Mouse (Mus musculus): Measurements from ENCODE around the gene Grin2d. TPM values are rescaled to one million over a fixed set of nuclear protein-coding genes. Genes with fewer than 3 reads are reported as not detected.

Gene Grin2d
- polyA plus RNA-seq, 1 experiment, result 0.43 TPM

- Histone ChIP-seq H3K9ac (ENCODE audit: low read depth, poor library complexity, severe bottlenecking) (peak overlapping the region; percentile 26), H3K27ac (ENCODE audit: insufficient read depth, low read length) (no peak overlapping the region), H3K4me3 (ENCODE audit: low read depth, low read length) (peak overlapping the region; percentile 69), H3K36me3 (ENCODE audit: control insufficient read depth, insufficient read depth, low read length, poor library complexity, severe bottlenecking) (no peaks in the 10 kb centered on the region), H3K27me3 (ENCODE audit: control insufficient read depth, insufficient read depth, low read length, poor library complexity, severe bottlenecking) (no peaks in the 10 kb centered on the region), H3K4me1 (ENCODE audit: control insufficient read depth, insufficient read depth, low read length) (peaks cover 3% of the 10 kb centered on the region), H3K9me3 (replicated peaks; ENCODE audit: control insufficient read depth, insufficient read depth, low read length, poor library complexity, severe bottlenecking) (no peaks in the 10 kb centered on the region)
- TF ChIP-seq POLR2A (IDR thresholded peaks at IDR 0.05; ENCODE audit: insufficient read depth, low read length) (no peak), CTCF (IDR thresholded peaks at IDR 0.05; ENCODE audit: low read depth, low read length) (no peak), EP300 (IDR thresholded peaks at IDR 0.05; ENCODE audit: insufficient read depth, low read depth, low read length) (no peak)
Observed at GRCm38 (mm10) chr7:45786661-45787413, 91.3 kb downstream of the Grin2d start.

- Histone ChIP-seq H3K4me3 (ENCODE audit: low read depth, low read length) (peak overlapping the region; percentile 69), H3K9ac (ENCODE audit: low read depth, poor library complexity, severe bottlenecking) (peak overlapping the region; percentile 66), H3K27me3 (ENCODE audit: control insufficient read depth, insufficient read depth, low read length, poor library complexity, severe bottlenecking) (no peaks in the 10 kb centered on the region), H3K4me1 (ENCODE audit: control insufficient read depth, insufficient read depth, low read length) (peaks cover 3% of the 10 kb centered on the region), H3K36me3 (ENCODE audit: control insufficient read depth, insufficient read depth, low read length, poor library complexity, severe bottlenecking) (no peaks in the 10 kb centered on the region), H3K9me3 (replicated peaks; ENCODE audit: control insufficient read depth, insufficient read depth, low read length, poor library complexity, severe bottlenecking) (no peaks in the 10 kb centered on the region), H3K27ac (ENCODE audit: insufficient read depth, low read length) (no peak overlapping the region)
- TF ChIP-seq POLR2A (IDR thresholded peaks at IDR 0.05; ENCODE audit: insufficient read depth, low read length) (no peak), CTCF (IDR thresholded peaks at IDR 0.05; ENCODE audit: low read depth, low read length) (no peak), EP300 (IDR thresholded peaks at IDR 0.05; ENCODE audit: insufficient read depth, low read depth, low read length) (no peak)
Observed at GRCm38 (mm10) chr7:45786136-45786578, 92.0 kb downstream of the Grin2d start.

- peaks cover 3% of the 10 kb centered on the region for H3K4me1 ChIP-seq (ENCODE audit: control insufficient read depth, insufficient read depth, low read length)
- peak overlapping the region; percentile 66 for H3K9ac ChIP-seq (ENCODE audit: low read depth, poor library complexity, severe bottlenecking)
- no peaks in the 10 kb centered on the region for H3K36me3 ChIP-seq (ENCODE audit: control insufficient read depth, insufficient read depth, low read length, poor library complexity, severe bottlenecking)
- no peak overlapping the region for H3K27ac ChIP-seq (ENCODE audit: insufficient read depth, low read length)
- TF ChIP-seq EP300 (IDR thresholded peaks at IDR 0.05; ENCODE audit: insufficient read depth, low read depth, low read length) (no peak), CTCF (IDR thresholded peaks at IDR 0.05; ENCODE audit: low read depth, low read length) (no peak), POLR2A (IDR thresholded peaks at IDR 0.05; ENCODE audit: insufficient read depth, low read length) (no peak)
- peak overlapping the region; percentile 69 for H3K4me3 ChIP-seq (ENCODE audit: low read depth, low read length)
- no peaks in the 10 kb centered on the region for H3K27me3 ChIP-seq (ENCODE audit: control insufficient read depth, insufficient read depth, low read length, poor library complexity, severe bottlenecking)
- no peaks in the 10 kb centered on the region for H3K9me3 ChIP-seq (replicated peaks; ENCODE audit: control insufficient read depth, insufficient read depth, low read length, poor library complexity, severe bottlenecking)
Observed at GRCm38 (mm10) chr7:45785388-45786135, 92.6 kb downstream of the Grin2d start.

GRCm38 (mm10) chr7:45784524-45785372 lies 93.4 kb downstream of the Grin2d start, which contains the start of gene Sult2b1:
Gene Sult2b1, minus strand, starts transcription at chr7:45784669.
- Histone ChIP-seq H3K36me3 (ENCODE audit: control insufficient read depth, insufficient read depth, low read length, poor library complexity, severe bottlenecking) (no peaks in the 10 kb centered on the region), H3K4me3 (ENCODE audit: low read depth, low read length) (peak within 1 kb of the TSS; percentile 69), H3K9me3 (replicated peaks; ENCODE audit: control insufficient read depth, insufficient read depth, low read length, poor library complexity, severe bottlenecking) (no peaks in the 10 kb centered on the region), H3K27me3 (ENCODE audit: control insufficient read depth, insufficient read depth, low read length, poor library complexity, severe bottlenecking) (no peaks in the 10 kb centered on the region), H3K9ac (ENCODE audit: low read depth, poor library complexity, severe bottlenecking) (peak within 1 kb of the TSS; percentile 66), H3K4me1 (ENCODE audit: control insufficient read depth, insufficient read depth, low read length) (peaks cover 3% of the 10 kb centered on the region), H3K27ac (ENCODE audit: insufficient read depth, low read length) (no peak within 1 kb of the TSS)
- TF ChIP-seq CTCF (IDR thresholded peaks at IDR 0.05; ENCODE audit: low read depth, low read length), result no peak

- H3K4me3 ChIP-seq (ENCODE audit: low read depth, low read length), result peak within 1 kb of the TSS; percentile 63
- H3K27ac ChIP-seq (ENCODE audit: insufficient read depth, low read length), result no peak within 1 kb of the TSS
- peaks cover 3% of the 10 kb centered on the region for H3K4me1 ChIP-seq (ENCODE audit: control insufficient read depth, insufficient read depth, low read length)
- TF ChIP-seq CTCF (IDR thresholded peaks at IDR 0.05; ENCODE audit: low read depth, low read length), result peak; percentile 10
- TF ChIP-seq POLR2A (IDR thresholded peaks at IDR 0.05; ENCODE audit: insufficient read depth, low read length), result no peak
- no peaks in the 10 kb centered on the region for H3K27me3 ChIP-seq (ENCODE audit: control insufficient read depth, insufficient read depth, low read length, poor library complexity, severe bottlenecking)
- H3K36me3 ChIP-seq (ENCODE audit: control insufficient read depth, insufficient read depth, low read length, poor library complexity, severe bottlenecking), result no peaks in the 10 kb centered on the region
- peak within 1 kb of the TSS; percentile 49 for H3K9ac ChIP-seq (ENCODE audit: low read depth, poor library complexity, severe bottlenecking)
- H3K9me3 ChIP-seq (replicated peaks; ENCODE audit: control insufficient read depth, insufficient read depth, low read length, poor library complexity, severe bottlenecking), result no peaks in the 10 kb centered on the region
Observed at GRCm38 (mm10) chr7:45783511-45784091, 94.6 kb downstream of the Grin2d start, which contains the start of gene Lmtk3. Gene Lmtk3, plus strand, starts transcription at chr7:45783738.
